Mouse (Mus musculus): ENCODE results near the gene Pecr. TPM values are rescaled to one million over a fixed set of nuclear protein-coding genes. Genes with fewer than 3 reads are reported as not detected.
A peak's percentile ranks its signal among the peaks of the same experiment; 100 is the strongest.

Gene Pecr
- polyA plus RNA-seq, 1 experiment from 2014 or later: 35.8 TPM

GRCm38 (mm10) chr1:72307317-72307798 is 23.2 kb upstream of the Pecr start, which contains the start of gene Xrcc5:
Gene Xrcc5, plus strand, starts transcription at chr1:72307421.
- 0% methylated on average over 21 of the region's 21 CpGs for WGBS
- H3K27me3 ChIP-seq: no peaks in the 10 kb centered on the region
- H3K9ac ChIP-seq: peak within 1 kb of the TSS; percentile 79
- ATAC-seq (ENCODE audit: low FRiP score, low read depth): peak; percentile 95
- H3K4me1 ChIP-seq: peaks cover 22% of the 10 kb centered on the region
- no peaks in the 10 kb centered on the region for H3K9me3 ChIP-seq
- H3K27ac ChIP-seq: peak within 1 kb of the TSS; percentile 92
- H3K4me3 ChIP-seq: peak within 1 kb of the TSS; percentile 60
- H3K4me2 ChIP-seq (replicated peaks): peak within 1 kb of the TSS; percentile 62
- peaks cover 9% of the 10 kb centered on the region for H3K36me3 ChIP-seq

DNA sequence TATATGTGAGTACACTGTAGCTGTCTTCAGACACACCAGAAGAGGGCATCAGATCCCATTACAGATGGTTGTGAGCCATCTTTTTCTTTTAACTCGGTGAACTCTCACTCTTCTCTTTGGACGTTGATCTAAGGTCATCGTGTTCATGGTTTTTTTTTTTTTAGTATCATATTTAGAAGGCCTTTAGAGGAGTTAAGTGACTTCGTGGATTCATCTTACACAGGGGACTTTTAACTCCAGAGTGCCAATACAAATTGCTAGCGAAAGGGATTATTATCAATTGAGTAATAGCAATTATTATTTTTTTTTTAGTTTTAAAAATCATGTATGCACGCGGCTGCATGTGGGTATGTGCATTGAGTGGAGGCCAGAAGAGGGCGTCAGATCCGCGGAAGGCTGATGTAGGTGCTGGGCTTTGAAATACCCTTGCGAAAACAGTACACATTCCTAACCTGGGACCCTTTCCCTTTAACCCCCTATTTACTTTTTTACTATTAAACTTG is 22.6 kb upstream of the Pecr start:
- H3K4me1 ChIP-seq: peaks cover 22% of the 10 kb centered on the region
- 3% methylated on average over 11 of the region's 11 CpGs for WGBS
- peak overlapping the region; percentile 92 for H3K27ac ChIP-seq
- no peaks in the 10 kb centered on the region for H3K27me3 ChIP-seq
- peak; percentile 68 for ATAC-seq (ENCODE audit: low FRiP score, low read depth)
- peak overlapping the region; percentile 62 for H3K4me2 ChIP-seq (replicated peaks)
- peak overlapping the region; percentile 79 for H3K9ac ChIP-seq
- peaks cover 4% of the 10 kb centered on the region for H3K36me3 ChIP-seq
- no peaks in the 10 kb centered on the region for H3K9me3 ChIP-seq
- H3K4me3 ChIP-seq: peak overlapping the region; percentile 60

- WGBS: 71% methylated on average over 3 of the region's 3 CpGs
- no peaks in the 10 kb centered on the region for H3K9me3 ChIP-seq
- no peak for ATAC-seq (ENCODE audit: low FRiP score, low read depth)
- H3K27me3 ChIP-seq: no peaks in the 10 kb centered on the region
- no peak overlapping the region for H3K4me3 ChIP-seq
- no peaks in the 10 kb centered on the region for H3K36me3 ChIP-seq
- H3K4me1 ChIP-seq: peaks cover 22% of the 10 kb centered on the region
- H3K27ac ChIP-seq: peak overlapping the region; percentile 39; the same call in 1 of the 2 replicates
- H3K4me2 ChIP-seq (replicated peaks): peak overlapping the region; percentile 62
- no peak overlapping the region for H3K9ac ChIP-seq
These were observed 22.1 kb upstream of the Pecr start for GRCm38 (mm10) chr1:72306241-72306640.

GRCm38 (mm10) chr1:72301845-72302244 is 17.7 kb upstream of the Pecr start:
- H3K4me1 ChIP-seq: no peaks in the 10 kb centered on the region
- WGBS: 91% methylated on average over 1 of the region's 1 CpGs
- no peaks in the 10 kb centered on the region for H3K27me3 ChIP-seq
- no peak overlapping the region for H3K9ac ChIP-seq
- H3K4me2 ChIP-seq (replicated peaks): no peak overlapping the region
- no peaks in the 10 kb centered on the region for H3K9me3 ChIP-seq
- no peak overlapping the region for H3K4me3 ChIP-seq
- no peak overlapping the region for H3K27ac ChIP-seq
- no peak for ATAC-seq (ENCODE audit: low FRiP score, low read depth)
- peaks cover 9% of the 10 kb centered on the region; the same call in 1 of the 2 replicates for H3K36me3 ChIP-seq

DNA sequence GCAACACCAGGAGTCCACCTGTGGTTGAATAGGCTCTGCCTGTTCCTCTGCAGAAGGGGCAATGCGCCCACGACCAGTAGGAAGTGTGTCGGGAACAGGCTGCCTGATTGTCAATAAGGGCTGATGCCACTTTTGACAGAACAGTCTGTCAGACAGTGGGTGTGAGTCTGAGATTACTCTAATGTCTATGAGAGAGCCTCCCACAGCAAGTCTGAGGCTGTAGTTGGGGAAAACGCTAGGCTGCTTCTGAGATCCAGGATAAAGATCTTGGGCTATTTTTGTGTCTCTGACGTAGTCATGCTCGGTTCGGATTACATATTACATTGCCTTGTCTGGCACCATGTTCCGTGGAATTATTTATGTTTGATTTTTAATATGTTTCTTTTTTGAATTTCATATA is 11.6 kb upstream of the Pecr start:
- Histone ChIP-seq H3K4me3 (no peak overlapping the region), H3K27ac (no peak overlapping the region), H3K4me2 (replicated peaks) (no peak overlapping the region), H3K9ac (no peak overlapping the region), H3K9me3 (0 out of 2 replicates have a peak, but pooled peaks cover 2% of the 10 kb centered on the region), H3K4me1 (no peaks in the 10 kb centered on the region), H3K36me3 (peaks cover 4% of the 10 kb centered on the region; the same call in 1 of the 2 replicates), H3K27me3 (no peaks in the 10 kb centered on the region)
- 82% methylated on average over 8 of the region's 8 CpGs for WGBS
- ATAC-seq (ENCODE audit: low FRiP score, low read depth): no peak

GRCm38 (mm10) chr1:72293869-72294663 is 10.0 kb upstream of the Pecr start:
- no peaks in the 10 kb centered on the region for H3K27me3 ChIP-seq
- H3K4me1 ChIP-seq: no peaks in the 10 kb centered on the region
- no peaks in the 10 kb centered on the region; the same call in 1 of the 2 replicates for H3K36me3 ChIP-seq
- no peak overlapping the region for H3K4me3 ChIP-seq
- no peak overlapping the region for H3K27ac ChIP-seq
- no peak overlapping the region for H3K9ac ChIP-seq
- no peak for ATAC-seq (ENCODE audit: low FRiP score, low read depth)
- 63% methylated on average over 4 of the region's 4 CpGs for WGBS
- H3K4me2 ChIP-seq (replicated peaks): no peak overlapping the region
- 0 out of 2 replicates have a peak, but pooled peaks cover 2% of the 10 kb centered on the region for H3K9me3 ChIP-seq

DNA sequence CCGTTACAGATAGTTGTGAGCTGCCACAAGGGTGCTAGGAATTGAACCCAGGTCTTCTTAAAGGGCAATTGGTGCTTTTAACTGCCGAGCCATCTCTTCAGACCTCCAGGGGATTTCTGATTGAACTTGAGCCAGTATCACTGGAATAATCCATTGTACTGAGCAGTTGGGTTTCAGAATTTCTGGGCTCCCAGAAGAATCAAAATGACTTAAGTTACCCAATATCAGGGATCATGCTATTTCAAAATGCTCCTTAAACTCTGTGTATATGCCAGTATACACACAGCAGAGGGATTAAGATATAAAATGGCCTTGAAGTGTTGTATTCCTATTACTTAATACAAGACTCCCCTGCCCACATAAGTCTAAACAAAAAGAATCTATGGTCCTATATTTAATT is 7.8 kb upstream of the Pecr start:
- H3K4me2 ChIP-seq (replicated peaks): no peak overlapping the region
- no peak overlapping the region for H3K9ac ChIP-seq
- H3K27ac ChIP-seq: no peak overlapping the region
- no peaks in the 10 kb centered on the region for H3K27me3 ChIP-seq
- no peak overlapping the region for H3K4me3 ChIP-seq
- H3K9me3 ChIP-seq: 0 out of 2 replicates have a peak, but pooled peaks cover 2% of the 10 kb centered on the region
- 83% methylated on average over 2 of the region's 2 CpGs for WGBS
- no peak for ATAC-seq (ENCODE audit: low FRiP score, low read depth)
- H3K36me3 ChIP-seq: no peaks in the 10 kb centered on the region
- H3K4me1 ChIP-seq: no peaks in the 10 kb centered on the region

GRCm38 (mm10) chr1:72291421-72291820 is 7.3 kb upstream of the Pecr start:
- H3K4me1 ChIP-seq: no peaks in the 10 kb centered on the region
- H3K27me3 ChIP-seq: no peaks in the 10 kb centered on the region
- no peaks in the 10 kb centered on the region for H3K36me3 ChIP-seq
- H3K4me3 ChIP-seq: no peak overlapping the region
- H3K9ac ChIP-seq: no peak overlapping the region
- H3K4me2 ChIP-seq (replicated peaks): no peak overlapping the region
- no peak overlapping the region for H3K27ac ChIP-seq
- 91% methylated on average over 4 of the region's 4 CpGs for WGBS
- 0 out of 2 replicates have a peak, but pooled peaks cover 2% of the 10 kb centered on the region for H3K9me3 ChIP-seq
- ATAC-seq (ENCODE audit: low FRiP score, low read depth): no peak

DNA sequence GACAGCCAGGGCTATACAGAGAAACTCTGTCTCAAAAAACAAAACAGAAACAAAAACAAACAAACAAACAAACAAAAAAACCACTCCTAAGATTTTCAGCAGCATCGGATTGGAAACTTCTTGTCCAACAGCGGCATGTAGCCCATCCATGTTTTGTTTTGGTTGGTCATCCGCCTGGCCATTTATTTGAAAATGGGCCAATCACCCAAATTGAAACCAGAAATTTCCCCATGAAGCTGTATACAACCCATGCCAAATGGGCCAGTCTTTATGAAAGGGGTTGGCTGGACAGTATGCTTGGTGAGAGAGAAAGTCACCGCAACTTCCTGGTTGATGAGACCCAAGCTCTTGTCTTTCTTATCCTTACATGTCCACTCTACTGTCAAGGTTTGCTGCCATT is 6.8 kb upstream of the Pecr start:
- Histone ChIP-seq H3K4me1 (no peaks in the 10 kb centered on the region), H3K9me3 (0 out of 2 replicates have a peak, but pooled peaks cover 2% of the 10 kb centered on the region), H3K4me2 (replicated peaks) (no peak overlapping the region), H3K36me3 (no peaks in the 10 kb centered on the region), H3K9ac (no peak overlapping the region), H3K27me3 (no peaks in the 10 kb centered on the region), H3K4me3 (no peak overlapping the region), H3K27ac (no peak overlapping the region)
- ATAC-seq (ENCODE audit: low FRiP score, low read depth): no peak
- 87% methylated on average over 4 of the region's 4 CpGs for WGBS

GRCm38 (mm10) chr1:72288527-72289150 is 4.5 kb upstream of the Pecr start:
- no peak for ATAC-seq (ENCODE audit: low FRiP score, low read depth)
- Histone ChIP-seq H3K27ac (no peak overlapping the region), H3K27me3 (no peaks in the 10 kb centered on the region), H3K4me2 (replicated peaks) (no peak overlapping the region), H3K36me3 (no peaks in the 10 kb centered on the region), H3K4me3 (no peak overlapping the region), H3K9me3 (0 out of 2 replicates have a peak, but pooled peaks cover 2% of the 10 kb centered on the region), H3K9ac (no peak overlapping the region), H3K4me1 (no peaks in the 10 kb centered on the region; the same call in 1 of the 2 replicates)
- WGBS: 88% methylated on average over 4 of the region's 4 CpGs

DNA sequence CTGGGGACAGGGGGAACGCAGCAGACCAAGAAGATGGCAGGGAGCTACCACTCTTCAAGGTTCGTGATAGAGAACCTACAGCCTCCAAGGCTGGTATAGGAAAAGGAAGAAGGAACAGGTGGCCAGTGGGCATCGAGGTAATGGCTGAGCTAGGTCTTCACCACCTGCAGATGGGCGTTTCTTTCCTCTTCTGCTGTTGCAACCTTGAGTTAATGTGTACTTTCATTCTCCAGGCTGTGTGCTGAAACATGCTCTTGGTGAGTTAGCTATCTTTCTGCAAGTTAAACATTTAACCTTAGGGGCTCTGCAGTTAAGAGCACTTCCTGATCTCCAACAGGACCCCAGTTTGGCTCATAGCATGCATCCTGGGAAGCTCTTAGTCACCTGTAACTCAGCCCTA is 3.8 kb upstream of the Pecr start:
- 0 out of 2 replicates have a peak, but pooled peaks cover 2% of the 10 kb centered on the region for H3K9me3 ChIP-seq
- H3K36me3 ChIP-seq: no peaks in the 10 kb centered on the region
- H3K4me1 ChIP-seq: no peaks in the 10 kb centered on the region; the same call in 1 of the 2 replicates
- ATAC-seq (ENCODE audit: low FRiP score, low read depth): no peak
- H3K4me3 ChIP-seq: no peak overlapping the region
- no peak overlapping the region for H3K27ac ChIP-seq
- 85% methylated on average over 4 of the region's 4 CpGs for WGBS
- no peak overlapping the region for H3K9ac ChIP-seq
- H3K4me2 ChIP-seq (replicated peaks): no peak overlapping the region
- no peaks in the 10 kb centered on the region for H3K27me3 ChIP-seq

GRCm38 (mm10) chr1:72286904-72287303 is 2.8 kb upstream of the Pecr start:
- Histone ChIP-seq H3K4me1 (no peaks in the 10 kb centered on the region; the same call in 1 of the 2 replicates), H3K27ac (no peak overlapping the region), H3K9me3 (no peaks in the 10 kb centered on the region), H3K9ac (no peak overlapping the region), H3K27me3 (no peaks in the 10 kb centered on the region), H3K36me3 (no peaks in the 10 kb centered on the region), H3K4me3 (no peak overlapping the region), H3K4me2 (replicated peaks) (no peak overlapping the region)
- 49% methylated on average over 5 of the region's 5 CpGs for WGBS
- no peak for ATAC-seq (ENCODE audit: low FRiP score, low read depth)
